Mouse (Mus musculus) forebrain, embryonic 11.5 days (tissue): ENCODE data around the gene Flywch2. TPM values are rescaled to one million over a fixed set of nuclear protein-coding genes. Genes with fewer than 3 reads are reported as not detected.

Source experiments
- ATAC-seq: fragments of 200-750 bp; cut with Nextera tagmentation; replicated peaks from 2 replicates; pipeline ENCODE4 v1.8.0; 2017; ENCODE audit warnings: moderate TSS enrichment; ENCODE audit not compliant: low FRiP score
- DNase-seq: peaks from one replicate; pipeline ENCODE4 v3.0.0-alpha.2; 2017; ENCODE audit warnings: low spot score
- H3K27ac ChIP-seq: fragments of 300-500 bp; sonication (generic); 2 replicates; pipeline ENCODE4 v1.5.1; 2014; ENCODE audit warnings: low read depth, low read length
- H3K27me3 ChIP-seq: fragments of 300-500 bp; sonication (generic); 2 replicates; pipeline ENCODE4 v1.6.1; 2014; ENCODE audit warnings: mild to moderate bottlenecking, low read length, mixed read lengths; ENCODE audit not compliant: control insufficient read depth, insufficient read depth
- H3K36me3 ChIP-seq: fragments of 300-500 bp; sonication (generic); 2 replicates; pipeline ENCODE4 v1.6.1; 2014; ENCODE audit warnings: mild to moderate bottlenecking, low read length, moderate library complexity, mixed read lengths; ENCODE audit not compliant: control insufficient read depth, insufficient read depth
- H3K4me1 ChIP-seq: fragments of 300-500 bp; sonication (generic); replicated peaks from 2 replicates; pipeline ENCODE4 v1.6.1; 2014; ENCODE audit warnings: low read length, mixed read lengths; ENCODE audit not compliant: control insufficient read depth, insufficient read depth
- H3K4me2 ChIP-seq: fragments of 300-500 bp; sonication (generic); 2 replicates; pipeline ENCODE4 v1.6.1; 2014; ENCODE audit warnings: low read depth, mild to moderate bottlenecking, low read length, moderate library complexity, mixed read lengths; ENCODE audit not compliant: severe bottlenecking
- H3K4me3 ChIP-seq: fragments of 300-500 bp; sonication (generic); 2 replicates; pipeline ENCODE4 v1.5.1; 2014; ENCODE audit warnings: low read depth, low read length
- H3K9ac ChIP-seq: fragments of 300-500 bp; sonication (generic); 2 replicates; pipeline ENCODE4 v1.6.1; 2014; ENCODE audit warnings: low read length
- H3K9me3 ChIP-seq: fragments of 300-500 bp; sonication (generic); 2 replicates; pipeline ENCODE4 v1.6.1; 2016; ENCODE audit warnings: low read length, mixed read lengths; ENCODE audit not compliant: control insufficient read depth
- WGBS: fragments of 180-500 bp; shearing (Covaris S2); extraction: QIAGEN DNeasy Blood & Tissue Kit; methylation state at CpG from one replicate; pipeline ENCODE4 v1.1.7; 2014; 5-methylcytosine and 5-hydroxymethylcytosine counted together
- polyA plus RNA-seq: library from polyadenylated mRNA; unstranded; fragments of >200 nt; fragmentation: Nextera tagmentation; extraction: Ambion mirVana; gene quantifications from 2 replicates; pipeline ENCODE4 v1.2.1, GENCODE M21; 2014

Flywch2 gene
- polyA plus RNA-seq, 1 experiment from 2014 or later = 22.0 TPM

DNA sequence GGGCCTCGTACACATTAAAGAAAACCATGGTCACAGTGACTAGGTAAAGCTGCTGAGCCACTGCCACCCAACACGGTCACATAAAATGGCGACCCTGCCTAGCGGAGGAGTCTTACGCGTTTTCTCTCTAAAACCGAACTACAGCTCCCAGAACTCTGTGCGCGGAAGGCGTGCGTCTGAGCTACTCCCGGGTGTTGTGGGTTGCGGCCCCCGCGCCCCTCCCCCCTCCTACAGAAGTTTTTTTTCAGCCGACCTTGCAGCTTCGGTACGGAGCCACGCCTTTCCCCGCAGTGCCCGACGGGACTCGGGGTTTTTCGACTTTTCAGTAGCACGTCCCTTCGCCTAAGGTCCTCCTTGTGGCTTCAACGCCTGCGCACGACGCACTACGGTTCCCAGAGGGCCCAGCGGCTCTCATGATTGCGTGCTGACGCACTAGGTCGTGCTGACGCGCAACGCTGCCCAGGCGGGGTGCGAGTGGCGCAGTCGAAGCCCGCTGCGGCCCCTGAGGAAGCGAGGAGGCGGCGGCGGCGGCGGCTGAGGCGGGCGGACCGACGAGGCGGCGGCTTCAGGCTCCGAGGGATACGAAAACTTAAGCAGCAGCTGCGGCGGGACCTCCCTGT is 17.0 kb upstream of the Flywch2 start:
- DNase-seq (peak; percentile 98), ATAC-seq (peak; percentile 99)
- H3K27ac ChIP-seq = peak overlapping the region; percentile 95
- WGBS = under 1% methylated on average over 60 of the region's 60 CpGs
- H3K4me3 ChIP-seq = peak overlapping the region; percentile 98
- peaks cover 12% of the 10 kb centered on the region for H3K4me1 ChIP-seq
- H3K9ac ChIP-seq = peak overlapping the region; percentile 95
- H3K9me3 ChIP-seq = no peaks in the 10 kb centered on the region
- no peaks in the 10 kb centered on the region for H3K27me3 ChIP-seq
- peaks cover 3% of the 10 kb centered on the region; the same call in 1 of the 2 replicates for H3K36me3 ChIP-seq
- H3K4me2 ChIP-seq = peak overlapping the region; percentile 55

DNA sequence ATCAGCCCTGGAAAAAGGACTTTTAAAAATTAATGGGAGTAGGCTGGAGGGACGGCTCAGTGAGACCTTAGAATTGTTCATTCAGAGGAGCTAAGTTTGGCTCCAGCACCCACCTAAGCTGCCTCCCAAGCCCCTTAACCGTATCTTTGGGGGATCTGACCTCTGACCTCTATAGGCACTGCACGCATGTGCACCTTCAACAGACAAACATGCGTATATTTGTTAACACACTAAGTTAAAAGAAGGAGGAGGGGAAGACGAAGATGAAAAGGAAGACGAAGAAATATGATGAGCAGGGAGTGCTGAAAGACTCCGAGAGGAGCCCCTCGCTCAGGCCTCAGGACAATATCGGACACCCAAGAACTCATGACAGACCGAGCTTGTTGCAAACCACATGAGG is 15.7 kb upstream of the Flywch2 start:
- Histone ChIP-seq H3K27me3 (no peaks in the 10 kb centered on the region), H3K4me2 (no peak overlapping the region), H3K9ac (no peak overlapping the region), H3K4me1 (peaks cover 8% of the 10 kb centered on the region), H3K9me3 (no peaks in the 10 kb centered on the region), H3K4me3 (no peak overlapping the region), H3K36me3 (no peaks in the 10 kb centered on the region), H3K27ac (no peak overlapping the region)
- no peak for DNase-seq
- no peak for ATAC-seq
- WGBS = 92% methylated on average over 10 of the region's 10 CpGs

DNA sequence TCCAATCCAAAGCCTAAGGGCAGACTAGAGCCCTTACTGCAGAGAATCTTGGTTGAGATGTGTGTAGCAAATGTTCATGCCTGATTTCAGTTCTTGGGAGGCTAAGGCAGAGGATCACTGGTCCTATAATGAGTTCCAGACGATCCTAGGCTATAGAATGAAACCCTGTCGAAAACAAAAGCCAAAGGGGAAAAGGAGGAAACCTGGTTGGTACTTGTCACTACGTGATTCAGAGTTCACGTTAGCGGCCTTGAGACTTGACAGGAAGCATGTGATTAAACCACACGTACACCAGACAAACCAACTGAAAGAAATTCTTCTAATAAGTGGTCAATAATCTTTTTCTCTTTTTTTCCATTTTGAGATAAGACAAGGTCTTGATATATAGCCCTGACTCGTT is 11.4 kb upstream of the Flywch2 start:
- no peaks in the 10 kb centered on the region for H3K36me3 ChIP-seq
- no peak for ATAC-seq
- WGBS = 71% methylated on average over 7 of the region's 7 CpGs

DNA sequence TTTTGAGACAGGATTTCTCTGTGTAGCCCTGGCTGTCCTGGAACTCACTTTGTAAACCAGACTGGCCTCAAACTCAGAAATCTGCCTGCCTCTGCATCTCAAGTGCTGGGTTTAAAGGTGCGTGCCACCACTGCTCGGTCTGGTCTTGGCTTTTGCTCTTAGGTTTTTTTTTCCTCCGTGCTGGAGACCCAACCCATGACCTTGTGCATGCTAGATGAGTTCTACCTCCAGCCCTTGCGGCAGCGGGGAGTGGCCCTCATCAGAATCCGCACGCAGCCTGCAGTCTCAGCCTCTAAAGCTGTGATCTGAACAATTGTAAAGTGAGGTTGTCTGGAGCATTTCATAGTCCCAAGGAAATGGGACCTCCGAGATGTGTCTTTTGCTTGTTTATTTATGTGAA is 9.4 kb upstream of the Flywch2 start:
- ATAC-seq (no peak), DNase-seq (no peak)
- no peak overlapping the region for H3K4me2 ChIP-seq
- 94% methylated on average over 8 of the region's 8 CpGs for WGBS
- H3K9ac ChIP-seq = no peak overlapping the region
- no peaks in the 10 kb centered on the region for H3K36me3 ChIP-seq
- H3K27ac ChIP-seq = no peak overlapping the region
- H3K4me1 ChIP-seq = no peaks in the 10 kb centered on the region; the same call in 1 of the 2 replicates
- H3K27me3 ChIP-seq = no peaks in the 10 kb centered on the region
- no peak overlapping the region for H3K4me3 ChIP-seq
- H3K9me3 ChIP-seq = no peaks in the 10 kb centered on the region

More for the DNA sequence above, 11.4 kb upstream of the Flywch2 start:
- Histone ChIP-seq H3K9ac (no peak overlapping the region), H3K9me3 (no peaks in the 10 kb centered on the region), H3K27ac (no peak overlapping the region), H3K4me3 (no peak overlapping the region), H3K4me2 (no peak overlapping the region), H3K27me3 (no peaks in the 10 kb centered on the region), H3K4me1 (peaks cover 1% of the 10 kb centered on the region; the same call in 1 of the 2 replicates)
- DNase-seq = no peak

DNA sequence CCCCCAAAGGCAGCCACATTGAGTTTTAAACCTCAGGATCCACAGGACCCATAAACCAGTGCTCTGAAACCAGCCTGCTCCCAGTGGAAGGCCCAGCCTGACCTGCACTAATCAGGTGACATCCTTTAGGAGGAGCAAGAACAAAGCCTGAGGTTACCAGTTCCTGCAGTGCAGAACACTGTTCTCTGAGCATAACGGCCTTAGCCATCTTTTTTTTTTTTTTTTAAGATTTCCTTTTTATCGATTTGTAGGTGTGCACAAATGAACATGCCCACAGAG is 5.1 kb upstream of the Flywch2 start:
- Histone ChIP-seq H3K4me1 (peaks cover 5% of the 10 kb centered on the region; the same call in 1 of the 2 replicates), H3K9ac (peak overlapping the region; percentile 68; the same call in 1 of the 2 replicates), H3K4me3 (peak overlapping the region; percentile 25; the same call in 1 of the 2 replicates), H3K27me3 (no peaks in the 10 kb centered on the region), H3K4me2 (peak overlapping the region; percentile 59), H3K36me3 (no peaks in the 10 kb centered on the region), H3K9me3 (no peaks in the 10 kb centered on the region), H3K27ac (no peak overlapping the region)
- ATAC-seq = no peak
- 53% methylated on average over 2 of the region's 2 CpGs for WGBS
- no peak for DNase-seq

DNA sequence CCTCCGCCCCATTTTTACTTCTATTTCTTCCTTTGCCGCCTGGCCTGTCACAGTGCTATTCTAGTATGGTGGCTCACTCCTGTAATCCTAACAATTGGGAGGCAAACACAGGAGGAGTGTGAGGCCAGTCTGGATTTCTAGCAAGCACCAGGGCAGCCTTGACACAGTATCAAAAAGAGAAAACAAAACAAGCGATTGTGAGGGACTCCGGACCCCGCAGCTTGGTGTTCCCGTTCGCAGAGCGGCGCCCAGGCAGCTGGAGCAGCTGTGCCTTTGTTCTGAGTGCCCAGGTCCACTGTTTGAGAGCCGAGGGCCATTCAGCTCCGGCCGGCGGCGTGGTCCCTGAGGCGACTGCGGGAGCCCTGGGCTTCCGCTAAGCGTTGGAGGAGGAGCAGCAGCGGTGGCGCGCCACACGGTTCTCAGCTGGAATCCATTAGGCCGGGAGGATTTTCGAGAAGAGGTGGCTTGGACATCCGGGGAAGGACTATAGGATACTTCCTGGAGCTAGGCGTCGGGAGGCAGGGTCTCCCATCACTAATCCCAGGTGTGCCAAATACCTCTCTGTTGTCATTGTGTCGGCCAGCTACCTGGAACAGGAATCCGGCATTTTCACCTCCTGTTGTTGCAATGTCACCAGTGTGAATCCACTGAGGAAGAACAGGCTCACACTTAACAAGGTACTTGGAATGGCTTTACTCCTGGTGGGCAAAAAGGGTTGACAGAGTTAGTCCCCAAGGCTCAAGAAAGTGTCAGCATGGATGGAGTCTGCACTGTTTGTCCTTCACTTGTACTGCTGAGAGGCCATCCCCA is 4.6 kb upstream of the Flywch2 start, which contains the start of gene Srrm2:
Gene Srrm2, plus strand, starts transcription at position 264 of the 810 bp plus-strand sequence.
- peaks cover 6% of the 10 kb centered on the region; the same call in 1 of the 2 replicates for H3K4me1 ChIP-seq
- H3K27me3 ChIP-seq = no peaks in the 10 kb centered on the region
- H3K27ac ChIP-seq = peak within 1 kb of the TSS; percentile 67
- WGBS = 2% methylated on average over 29 of the region's 29 CpGs
- peak within 1 kb of the TSS; percentile 59 for H3K4me2 ChIP-seq
- DNase-seq (peak; percentile 84), ATAC-seq (peak; percentile 74)
- no peaks in the 10 kb centered on the region for H3K9me3 ChIP-seq
- no peaks in the 10 kb centered on the region for H3K36me3 ChIP-seq
- peak within 1 kb of the TSS; percentile 25 for H3K4me3 ChIP-seq
- H3K9ac ChIP-seq = peak within 1 kb of the TSS; percentile 68

DNA sequence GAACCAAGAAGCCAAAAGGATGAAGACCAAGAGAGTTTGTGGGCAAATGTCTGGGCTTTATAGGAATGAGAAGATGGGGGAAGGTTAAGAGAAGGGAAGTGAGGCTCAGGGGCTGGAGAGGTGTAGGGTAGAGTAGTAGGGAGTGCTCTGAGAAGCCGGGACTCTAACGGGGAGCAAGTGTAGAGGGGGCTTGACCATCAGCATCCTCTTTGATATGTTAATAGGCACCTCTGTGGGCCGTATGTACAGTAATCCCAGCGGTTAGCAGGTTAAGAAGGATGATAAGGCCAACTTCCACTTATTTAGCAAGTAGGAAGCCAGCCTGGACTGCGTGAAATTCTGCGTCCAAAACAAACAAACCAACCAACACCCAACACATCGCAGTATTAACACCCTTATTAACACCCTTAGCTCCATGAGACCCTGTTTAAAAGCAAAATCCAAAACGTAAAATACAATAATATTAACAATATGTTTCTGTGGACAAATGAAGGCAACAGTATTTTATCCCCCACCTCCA is 3.9 kb upstream of the Flywch2 start:
- Histone ChIP-seq H3K4me2 (peak overlapping the region; percentile 59), H3K36me3 (no peaks in the 10 kb centered on the region), H3K27ac (peak overlapping the region; percentile 67), H3K4me1 (peaks cover 6% of the 10 kb centered on the region; the same call in 1 of the 2 replicates), H3K4me3 (peak overlapping the region; percentile 25), H3K27me3 (no peaks in the 10 kb centered on the region), H3K9ac (peak overlapping the region; percentile 68), H3K9me3 (no peaks in the 10 kb centered on the region)
- WGBS = 7% methylated on average over 8 of the region's 8 CpGs
- ATAC-seq = no peak
- DNase-seq = no peak

DNA sequence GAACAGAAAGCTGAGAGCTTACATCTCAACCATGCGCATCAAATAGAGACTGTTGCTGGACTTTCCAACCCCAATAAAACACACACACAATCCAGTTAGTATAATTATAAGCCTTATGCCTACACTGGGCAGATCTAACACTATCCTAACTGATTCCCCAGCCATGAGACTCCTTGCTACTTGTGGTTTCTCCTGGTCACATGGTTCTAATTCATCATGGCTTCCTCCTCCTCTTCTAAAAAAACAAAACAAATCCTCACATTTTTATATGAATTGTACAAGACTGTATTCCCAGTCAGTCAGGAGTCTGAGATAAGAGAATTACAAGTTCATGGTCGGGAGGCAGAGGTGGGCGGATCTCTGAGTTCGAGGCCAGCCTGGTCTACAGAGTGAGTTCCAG is 3.1 kb upstream of the Flywch2 start:
- no peak overlapping the region for H3K9ac ChIP-seq
- H3K27me3 ChIP-seq = no peaks in the 10 kb centered on the region
- ATAC-seq (no peak), DNase-seq (no peak)
- no peak overlapping the region for H3K4me3 ChIP-seq
- H3K4me1 ChIP-seq = peaks cover 6% of the 10 kb centered on the region; the same call in 1 of the 2 replicates
- H3K27ac ChIP-seq = no peak overlapping the region
- no peaks in the 10 kb centered on the region for H3K36me3 ChIP-seq
- no peaks in the 10 kb centered on the region for H3K9me3 ChIP-seq
- WGBS = 92% methylated on average over 4 of the region's 4 CpGs
- H3K4me2 ChIP-seq = no peak overlapping the region
